Mouse (Mus musculus) kidney, embryonic 16.5 days (tissue): ENCODE measurements around the gene D17H6S53E. TPM values are rescaled to one million over a fixed set of nuclear protein-coding genes. Genes with fewer than 3 reads are reported as not detected.

Experiments used
- ATAC-seq: fragments of 200-750 bp; cut with Nextera tagmentation; 2 replicates; pipeline ENCODE4 v1.8.0; 2017; ENCODE audit warnings: moderate TSS enrichment; ENCODE audit not compliant: low FRiP score, low TSS enrichment
- H3K27ac ChIP-seq: fragments of 300-500 bp; sonication (generic); 2 replicates; pipeline ENCODE4 v1.5.1; 2014; ENCODE audit warnings: low read length
- H3K27me3 ChIP-seq: fragments of 300-500 bp; sonication (generic); 2 replicates; pipeline ENCODE4 v1.6.1; 2014; ENCODE audit warnings: low read length, control low read depth, mixed read lengths; ENCODE audit not compliant: insufficient read depth
- H3K36me3 ChIP-seq: fragments of 300-500 bp; sonication (generic); 2 replicates; pipeline ENCODE4 v1.6.1; 2014; ENCODE audit warnings: low read length, control low read depth, mixed read lengths; ENCODE audit not compliant: insufficient read depth
- H3K4me1 ChIP-seq: fragments of 300-500 bp; sonication (generic); 2 replicates; pipeline ENCODE4 v1.6.1; 2014; ENCODE audit warnings: low read length, control low read depth, mixed read lengths; ENCODE audit not compliant: insufficient read depth
- H3K4me2 ChIP-seq: fragments of 300-500 bp; sonication (generic); replicated peaks from 2 replicates; pipeline ENCODE4 v1.6.1; 2014; ENCODE audit warnings: low read depth, low read length
- H3K4me3 ChIP-seq: fragments of 300-500 bp; sonication (generic); 2 replicates; pipeline ENCODE4 v1.5.1; 2014; ENCODE audit warnings: mild to moderate bottlenecking, low read length
- H3K9ac ChIP-seq: fragments of 300-500 bp; sonication (generic); replicated peaks from 2 replicates; pipeline ENCODE4 v1.6.1; 2014; ENCODE audit warnings: low read length
- H3K9me3 ChIP-seq: fragments of 300-500 bp; sonication (generic); 2 replicates; pipeline ENCODE4 v1.6.1; 2016; ENCODE audit warnings: low read length, control low read depth
- WGBS: fragments of 180-500 bp; shearing (Covaris S2); extraction: QIAGEN DNeasy Blood & Tissue Kit; methylation state at CpG from one replicate; pipeline ENCODE4 v1.1.7; 2014; 5-methylcytosine and 5-hydroxymethylcytosine counted together
- polyA plus RNA-seq: library from polyadenylated mRNA; unstranded; fragments of >200 nt; fragmentation: Nextera tagmentation; extraction: Ambion mirVana; gene quantifications from 2 replicates; pipeline ENCODE4 v1.2.1, GENCODE M21; 2015

The D17H6S53E gene
- polyA plus RNA-seq, 1 experiment from 2014 or later, result 8.5 TPM

DNA sequence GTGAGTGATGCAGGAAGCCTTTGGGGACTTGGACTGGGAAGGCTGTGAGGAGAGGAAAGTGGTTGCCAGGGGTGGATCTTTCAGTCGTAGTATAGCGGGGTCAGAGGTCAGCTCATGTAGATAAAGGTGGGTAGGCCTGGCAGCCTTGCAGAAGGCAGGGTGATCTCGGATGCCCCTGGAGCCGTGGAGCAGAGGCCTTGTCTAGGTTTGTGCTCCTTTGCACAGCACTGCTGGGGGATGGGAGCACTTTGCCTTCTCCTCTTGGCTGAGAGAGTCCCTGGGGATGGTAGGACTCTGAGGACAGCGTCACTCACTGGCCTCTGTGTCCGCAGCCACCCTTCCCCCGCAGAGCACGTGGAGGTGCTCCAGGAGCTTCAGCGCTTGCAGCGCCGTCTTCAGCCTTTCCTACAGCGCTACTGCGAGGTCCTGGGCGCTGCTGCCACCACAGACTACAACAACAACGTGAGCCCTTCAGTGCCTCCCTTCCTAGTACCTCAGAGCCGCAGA, 14.4 kb downstream of the D17H6S53E start:
- Histone ChIP-seq H3K4me3 (no peak overlapping the region), H3K9ac (no peak overlapping the region), H3K36me3 (peaks cover 68% of the 10 kb centered on the region), H3K4me1 (peaks cover 11% of the 10 kb centered on the region), H3K27me3 (no peaks in the 10 kb centered on the region), H3K27ac (no peak overlapping the region), H3K4me2 (no peak overlapping the region), H3K9me3 (no peaks in the 10 kb centered on the region; the same call in 1 of the 2 replicates)
- 78% methylated on average over 16 of the region's 16 CpGs for WGBS
- ATAC-seq, result no peak

DNA sequence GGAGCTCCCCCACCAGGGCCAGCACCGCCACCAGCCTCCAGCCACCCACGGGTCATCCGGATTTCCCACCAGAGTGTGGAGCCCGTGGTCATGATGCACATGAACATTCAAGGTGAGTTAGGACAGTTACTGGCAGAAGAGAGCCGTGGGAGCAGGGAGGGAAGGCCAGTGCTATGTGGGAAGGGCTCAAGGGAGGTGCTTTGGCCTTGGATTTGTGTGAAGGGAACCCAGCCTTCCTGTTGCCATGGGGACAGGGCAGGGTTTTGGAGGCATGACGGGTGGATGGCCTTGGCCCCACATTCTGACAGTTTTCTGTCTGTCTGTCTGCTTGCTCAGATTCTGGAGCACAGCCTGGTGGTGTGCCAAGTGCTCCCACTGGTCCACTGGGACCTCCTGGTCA, 15.8 kb downstream of the D17H6S53E start:
- 90% methylated on average over 6 of the region's 6 CpGs for WGBS
- peaks cover 82% of the 10 kb centered on the region for H3K36me3 ChIP-seq
- H3K9me3 ChIP-seq, result no peaks in the 10 kb centered on the region; the same call in 1 of the 2 replicates
- peaks cover 2% of the 10 kb centered on the region for H3K4me1 ChIP-seq
- H3K4me2 ChIP-seq, result no peak overlapping the region
- no peak overlapping the region for H3K9ac ChIP-seq
- H3K27me3 ChIP-seq, result no peaks in the 10 kb centered on the region
- ATAC-seq, result no peak
- no peak overlapping the region for H3K27ac ChIP-seq
- H3K4me3 ChIP-seq, result no peak overlapping the region

DNA sequence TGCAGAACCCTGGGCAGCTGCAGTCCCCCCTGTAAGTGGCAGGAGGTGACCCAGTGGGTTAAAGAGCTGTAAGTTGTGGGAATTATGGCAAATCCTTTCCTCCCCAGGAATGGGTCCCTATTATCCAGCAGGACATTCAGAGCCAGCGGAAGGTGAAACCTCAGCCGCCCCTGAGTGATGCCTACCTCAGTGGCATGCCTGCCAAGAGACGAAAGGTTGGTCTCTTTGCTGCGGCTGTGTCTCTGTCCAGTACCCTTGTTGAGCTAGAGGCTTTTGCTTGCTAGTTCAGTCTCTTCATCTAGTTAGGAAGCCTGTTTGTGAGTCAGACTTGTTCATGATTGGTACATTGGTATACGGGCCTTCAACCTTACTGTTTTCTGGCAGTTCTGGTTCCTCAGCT, 20.0 kb downstream of the D17H6S53E start:
- no peak overlapping the region for H3K4me2 ChIP-seq
- WGBS, result 89% methylated on average over 5 of the region's 5 CpGs
- H3K4me1 ChIP-seq, result no peaks in the 10 kb centered on the region
- no peaks in the 10 kb centered on the region; the same call in 1 of the 2 replicates for H3K9me3 ChIP-seq
- H3K9ac ChIP-seq, result no peak overlapping the region
- H3K27me3 ChIP-seq, result no peaks in the 10 kb centered on the region
- H3K4me3 ChIP-seq, result no peak overlapping the region
- peaks cover 92% of the 10 kb centered on the region for H3K36me3 ChIP-seq
- no peak overlapping the region for H3K27ac ChIP-seq
- ATAC-seq, result no peak

DNA sequence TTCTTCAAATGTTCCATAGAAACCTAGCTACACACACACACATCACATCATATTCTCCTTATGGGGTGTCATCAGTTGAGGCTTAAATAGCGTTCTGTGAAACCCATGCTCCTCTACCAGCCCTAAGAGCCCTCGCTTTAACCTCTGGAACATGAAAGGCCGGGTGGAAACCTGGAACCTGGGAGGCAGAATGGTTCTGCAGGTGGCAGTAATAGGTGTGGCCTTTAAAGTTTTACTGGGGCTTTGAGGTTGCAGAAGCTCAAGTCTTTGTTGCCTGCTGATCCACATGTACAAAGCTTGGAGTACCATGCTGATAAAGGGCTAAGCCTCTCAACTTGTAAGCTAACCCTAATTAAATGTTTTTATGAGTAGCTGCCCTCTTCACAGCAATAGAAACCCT, 21.2 kb downstream of the D17H6S53E start:
- 50% methylated on average over 3 of the region's 3 CpGs for WGBS
- H3K4me1 ChIP-seq, result no peaks in the 10 kb centered on the region
- no peaks in the 10 kb centered on the region for H3K27me3 ChIP-seq
- H3K9me3 ChIP-seq, result no peaks in the 10 kb centered on the region; the same call in 1 of the 2 replicates
- H3K4me2 ChIP-seq, result no peak overlapping the region
- H3K4me3 ChIP-seq, result no peak overlapping the region
- ATAC-seq, result no peak
- H3K9ac ChIP-seq, result no peak overlapping the region
- peak overlapping the region; percentile 20 for H3K27ac ChIP-seq
- H3K36me3 ChIP-seq, result peaks cover 92% of the 10 kb centered on the region

DNA sequence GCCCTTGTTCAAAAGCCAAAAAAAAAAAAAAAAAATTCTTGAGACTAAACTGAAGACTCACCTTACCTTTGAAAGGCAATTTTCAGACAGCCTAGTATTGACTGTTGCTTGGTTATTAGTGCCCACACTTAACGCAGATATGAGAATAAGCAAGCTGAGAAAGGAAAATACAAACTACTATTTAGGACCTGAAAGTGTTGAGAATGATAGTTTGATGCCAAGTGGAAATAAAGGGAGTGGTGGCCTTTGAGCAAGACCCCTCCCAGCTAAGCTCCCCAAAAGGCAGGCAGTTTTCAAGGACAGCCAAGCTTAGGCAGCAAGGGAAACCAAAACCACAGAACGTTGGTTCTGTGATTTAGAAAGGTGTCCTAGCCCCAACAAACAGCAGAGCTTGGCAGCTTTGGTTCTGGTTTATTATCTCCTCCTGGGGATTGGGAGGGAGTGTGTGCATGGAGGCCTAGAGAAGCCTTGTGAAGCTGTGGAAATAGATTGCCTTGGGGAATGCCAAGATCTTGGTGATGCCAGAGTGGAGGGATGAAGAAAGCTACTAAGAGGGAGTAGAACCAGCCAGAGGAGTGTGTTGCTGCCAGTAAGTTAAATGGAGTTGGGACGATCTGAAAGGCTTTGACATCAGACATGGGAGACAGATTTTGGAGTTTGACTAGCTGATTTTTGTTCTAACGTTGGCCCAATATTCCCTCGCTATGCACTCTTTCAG, 21.9 kb downstream of the D17H6S53E start:
- Histone ChIP-seq H3K4me3 (no peak overlapping the region), H3K27ac (peak overlapping the region; percentile 33; the same call in 1 of the 2 replicates), H3K4me2 (no peak overlapping the region), H3K4me1 (no peaks in the 10 kb centered on the region), H3K27me3 (no peaks in the 10 kb centered on the region), H3K9ac (no peak overlapping the region), H3K9me3 (no peaks in the 10 kb centered on the region; the same call in 1 of the 2 replicates), H3K36me3 (peaks cover 92% of the 10 kb centered on the region)
- ATAC-seq, result no peak
- 59% methylated on average over 5 of the region's 5 CpGs for WGBS

DNA sequence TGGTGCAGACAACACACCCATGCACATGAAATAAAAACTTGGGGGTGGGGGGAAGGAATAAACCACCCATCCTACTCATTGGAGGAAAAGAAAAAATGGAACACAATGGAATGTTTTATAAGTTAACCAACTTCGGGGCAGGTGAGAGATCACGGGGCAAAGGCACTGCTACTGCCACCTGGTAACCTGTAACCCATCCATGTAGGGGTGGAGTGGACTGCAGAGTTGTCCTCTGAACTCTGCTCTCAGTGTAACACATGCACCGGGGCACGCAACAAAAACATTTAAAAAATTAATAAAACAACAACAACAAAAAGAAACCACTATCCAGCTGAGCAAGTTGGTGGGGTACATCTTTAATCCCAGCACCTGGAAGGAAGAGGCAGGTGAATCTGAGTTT, 25.9 kb downstream of the D17H6S53E start:
- H3K4me2 ChIP-seq, result no peak overlapping the region
- H3K4me3 ChIP-seq, result no peak overlapping the region
- 90% methylated on average over 4 of the region's 4 CpGs for WGBS
- no peaks in the 10 kb centered on the region for H3K4me1 ChIP-seq
- H3K9me3 ChIP-seq, result no peaks in the 10 kb centered on the region
- no peaks in the 10 kb centered on the region for H3K27me3 ChIP-seq
- H3K9ac ChIP-seq, result no peak overlapping the region
- H3K36me3 ChIP-seq, result peaks cover 92% of the 10 kb centered on the region
- no peak for ATAC-seq
- H3K27ac ChIP-seq, result no peak overlapping the region

DNA sequence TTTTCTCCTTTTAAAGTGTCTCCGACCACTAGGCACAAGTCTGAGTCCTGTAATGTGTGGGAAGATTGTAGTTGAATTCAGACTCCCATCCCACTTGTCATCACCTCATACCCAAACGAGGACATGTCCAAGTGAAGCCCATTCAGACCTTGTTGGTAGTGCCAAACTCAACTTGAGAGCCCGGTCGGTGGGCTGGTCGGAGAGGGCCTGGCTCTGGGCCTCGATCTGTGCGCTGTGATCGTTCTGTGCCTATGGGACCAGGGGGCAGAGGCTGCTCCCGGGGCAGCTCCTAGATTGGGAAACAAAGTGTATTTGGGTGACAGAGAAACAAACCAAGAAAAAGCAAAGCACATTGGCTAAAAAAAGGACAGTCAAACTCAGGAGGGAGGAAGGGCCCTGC, 26.9 kb downstream of the D17H6S53E start:
- H3K27ac ChIP-seq, result no peak overlapping the region
- WGBS, result 89% methylated on average over 9 of the region's 9 CpGs
- H3K4me3 ChIP-seq, result no peak overlapping the region
- no peaks in the 10 kb centered on the region for H3K9me3 ChIP-seq
- H3K4me2 ChIP-seq, result no peak overlapping the region
- no peak overlapping the region for H3K9ac ChIP-seq
- no peaks in the 10 kb centered on the region for H3K27me3 ChIP-seq
- H3K4me1 ChIP-seq, result no peaks in the 10 kb centered on the region
- peaks cover 95% of the 10 kb centered on the region for H3K36me3 ChIP-seq
- ATAC-seq, result no peak

DNA sequence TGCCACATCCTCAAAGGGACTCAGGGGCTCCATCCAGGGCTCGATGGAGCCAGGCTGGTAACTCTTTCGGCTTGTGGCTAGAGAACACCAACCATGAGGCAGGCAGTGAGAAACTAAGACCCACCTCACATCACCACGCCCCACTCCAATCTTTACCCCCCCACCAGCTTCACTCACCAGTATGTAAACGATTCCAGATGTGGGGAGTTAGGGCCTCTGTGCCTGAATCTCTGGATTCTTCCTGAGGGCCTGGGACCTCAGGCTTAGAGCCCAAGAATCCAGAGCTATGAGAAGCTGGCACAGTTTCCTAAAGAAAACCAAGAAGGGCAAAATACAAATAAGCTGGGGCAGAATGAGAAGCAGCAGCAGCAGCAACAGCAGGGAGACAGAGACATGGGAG, 27.8 kb downstream of the D17H6S53E start:
- Histone ChIP-seq H3K9me3 (no peaks in the 10 kb centered on the region), H3K4me3 (no peak overlapping the region), H3K36me3 (peaks cover 96% of the 10 kb centered on the region), H3K4me1 (no peaks in the 10 kb centered on the region), H3K4me2 (no peak overlapping the region), H3K9ac (no peak overlapping the region), H3K27me3 (no peaks in the 10 kb centered on the region), H3K27ac (no peak overlapping the region)
- WGBS, result 88% methylated on average over 4 of the region's 4 CpGs
- ATAC-seq, result no peak

DNA sequence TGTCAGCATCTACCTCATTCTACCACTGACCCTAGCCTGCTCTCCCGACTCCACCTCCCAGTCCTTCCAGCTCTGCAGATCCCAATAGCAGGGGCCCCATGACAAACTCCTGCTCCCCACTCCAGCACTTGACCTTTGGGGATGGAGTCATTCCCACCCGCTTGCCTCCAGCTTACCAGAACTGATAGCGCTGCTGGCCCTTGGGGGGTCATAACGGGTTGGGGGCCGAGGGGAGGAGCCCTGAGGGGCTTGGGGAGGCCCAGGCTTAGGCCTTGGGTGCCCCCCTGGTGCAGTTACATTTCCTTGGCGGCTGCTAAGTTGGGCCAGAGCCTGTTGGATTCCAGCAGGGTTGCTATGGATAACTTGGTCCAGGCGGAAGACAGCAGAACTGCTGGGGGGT, 28.4 kb downstream of the D17H6S53E start:
- H3K27me3 ChIP-seq, result no peaks in the 10 kb centered on the region
- no peaks in the 10 kb centered on the region for H3K4me1 ChIP-seq
- 88% methylated on average over 7 of the region's 7 CpGs for WGBS
- H3K36me3 ChIP-seq, result peaks cover 97% of the 10 kb centered on the region
- ATAC-seq, result no peak
- H3K4me2 ChIP-seq, result no peak overlapping the region
- H3K9me3 ChIP-seq, result no peaks in the 10 kb centered on the region
- no peak overlapping the region for H3K9ac ChIP-seq
- H3K4me3 ChIP-seq, result no peak overlapping the region
- H3K27ac ChIP-seq, result no peak overlapping the region

DNA sequence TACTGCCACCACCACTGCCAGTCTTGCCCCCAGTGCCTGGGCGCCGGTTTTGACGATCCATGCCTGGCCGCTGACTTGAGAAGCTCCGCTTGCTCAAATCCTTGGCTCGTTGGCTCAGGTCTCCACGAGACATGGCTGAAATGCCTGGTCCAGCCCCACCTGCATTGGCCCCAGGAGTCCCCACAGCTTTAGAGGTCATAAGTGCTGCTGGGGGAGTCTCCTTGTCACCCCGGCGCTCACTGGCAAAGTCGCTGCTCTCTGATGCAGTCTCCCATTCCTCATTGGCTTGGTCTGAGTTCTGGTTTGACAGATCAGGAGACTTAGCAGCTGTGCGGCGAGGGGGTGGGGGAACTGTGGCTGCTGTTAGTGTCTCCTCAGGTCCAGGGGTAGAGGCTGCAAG, 29.3 kb downstream of the D17H6S53E start:
- Histone ChIP-seq H3K4me1 (no peaks in the 10 kb centered on the region), H3K4me2 (no peak overlapping the region), H3K4me3 (no peak overlapping the region), H3K27ac (no peak overlapping the region), H3K36me3 (peaks cover 97% of the 10 kb centered on the region), H3K27me3 (no peaks in the 10 kb centered on the region), H3K9me3 (no peaks in the 10 kb centered on the region), H3K9ac (no peak overlapping the region)
- WGBS, result 84% methylated on average over 12 of the region's 12 CpGs
- ATAC-seq, result no peak
